Mouse (Mus musculus) heart, adult 18-20 months (tissue): ENCODE measurements around the gene Stub1. TPM values are rescaled to one million over a fixed set of nuclear protein-coding genes. Genes with fewer than 3 reads are reported as not detected.

ENCODE experiments used
- DNase-seq, 2 experiments: peaks; one replicate each; pipeline ENCODE4 v3.0.0; 2021 to 2022; ENCODE audit warnings: mixed read lengths in 1 of 2
- total RNA-seq, 2 experiments: library from RNA; stranded (reverse); gene quantifications; 2 replicates each; pipeline ENCODE4 v1.2.3; 2021

Gene Stub1
- total RNA-seq, 2 experiments from 2014 or later: 113 to 128 TPM

DNA sequence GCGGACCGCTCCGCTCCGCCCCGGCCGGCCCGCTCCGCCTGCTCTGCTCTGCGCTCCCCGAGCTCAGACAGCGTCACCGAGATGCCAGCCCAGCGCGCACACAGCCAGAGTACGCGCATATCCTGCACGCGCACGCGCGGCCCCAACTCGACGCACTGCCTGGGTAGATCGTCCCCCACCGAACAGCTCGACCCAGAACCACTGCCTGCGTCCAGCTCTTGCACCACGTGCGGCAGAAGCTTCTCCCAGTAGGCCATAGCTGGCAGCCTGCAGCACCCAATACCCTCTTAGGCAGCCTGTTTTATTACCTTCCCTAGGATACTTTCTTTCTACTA is 3.8 kb upstream of the Stub1 start, which contains the start of gene Rhbdl1:
Rhbdl1 (minus strand) TSS at position 220 of the 335 bp plus-strand sequence.
- DNase-seq: peak; percentile 78 to 82

DNA sequence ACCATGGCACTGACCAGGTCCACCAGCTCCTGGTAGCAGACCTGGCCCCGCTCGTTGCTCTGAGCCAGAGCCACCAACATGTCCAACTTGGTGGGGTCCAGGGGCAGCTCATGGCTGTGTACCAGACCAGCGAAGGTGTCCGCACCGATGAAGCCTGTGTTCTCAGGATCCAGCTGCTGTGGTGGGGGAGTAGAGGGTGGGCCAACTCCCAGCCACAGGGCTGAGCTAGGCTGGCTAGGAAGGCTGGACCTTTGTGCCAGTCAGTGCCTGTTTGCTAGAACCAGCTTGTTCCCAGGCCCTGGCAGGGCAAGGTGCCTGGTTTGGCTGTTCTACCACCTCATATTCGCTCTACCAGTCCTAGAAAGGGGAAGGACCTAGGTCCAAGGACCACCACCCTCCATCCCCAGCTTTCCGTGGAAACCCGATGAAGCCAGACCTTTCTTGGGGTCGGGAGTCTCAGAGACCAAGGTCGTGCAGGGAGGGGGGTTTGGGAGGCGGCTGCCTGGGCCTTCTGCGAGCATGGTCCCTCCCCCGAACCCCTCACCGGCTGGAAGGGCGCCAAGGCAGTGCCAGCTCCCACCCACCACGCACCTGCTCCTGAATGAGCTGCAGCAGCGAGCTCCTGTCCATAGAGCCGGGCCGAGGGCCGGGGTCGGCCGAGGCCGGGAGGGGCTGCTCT is 3.3 kb upstream of the Stub1 start:
- DNase-seq: peak; percentile 47

DNA sequence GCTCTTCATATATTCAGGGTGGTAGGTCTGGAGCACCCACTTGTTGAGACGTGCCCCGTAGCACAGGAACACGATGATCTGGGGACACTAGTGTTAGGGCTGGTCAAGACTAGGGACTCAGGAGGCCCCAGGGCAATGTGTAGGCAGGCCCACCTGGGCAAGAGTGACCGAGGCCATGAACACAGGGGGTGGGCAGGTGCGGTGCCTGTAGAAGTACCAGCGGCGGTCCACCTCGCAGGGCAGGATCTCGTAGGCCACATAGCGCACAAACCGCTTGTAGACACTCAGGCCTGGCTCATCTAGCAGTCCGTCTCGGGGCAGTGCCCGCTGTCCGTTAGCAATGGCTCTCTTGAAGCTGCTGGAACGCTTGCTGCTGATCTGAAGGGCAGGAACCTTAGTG is 2.6 kb upstream of the Stub1 start:
- DNase-seq: no peak

DNA sequence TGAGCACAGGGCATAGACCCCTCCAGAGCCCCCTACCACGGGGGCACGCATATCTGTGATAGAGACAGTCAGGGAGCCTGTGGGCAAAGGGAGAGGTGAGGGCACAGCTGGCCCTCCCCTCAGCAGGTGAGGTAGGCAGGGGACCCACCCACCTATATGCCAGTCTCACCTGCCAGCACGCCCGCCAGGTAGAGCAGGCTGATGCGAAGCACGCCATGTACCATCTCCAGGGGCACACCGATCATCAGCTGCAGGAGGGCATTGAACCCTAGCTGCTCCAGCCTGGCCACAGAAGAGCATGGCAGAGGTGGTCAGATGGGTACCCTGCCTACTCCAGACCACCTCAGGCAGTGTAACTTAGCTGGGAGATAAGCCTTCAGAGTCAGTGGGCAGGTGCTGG is 2.1 kb upstream of the Stub1 start:
- DNase-seq: no peak

DNA sequence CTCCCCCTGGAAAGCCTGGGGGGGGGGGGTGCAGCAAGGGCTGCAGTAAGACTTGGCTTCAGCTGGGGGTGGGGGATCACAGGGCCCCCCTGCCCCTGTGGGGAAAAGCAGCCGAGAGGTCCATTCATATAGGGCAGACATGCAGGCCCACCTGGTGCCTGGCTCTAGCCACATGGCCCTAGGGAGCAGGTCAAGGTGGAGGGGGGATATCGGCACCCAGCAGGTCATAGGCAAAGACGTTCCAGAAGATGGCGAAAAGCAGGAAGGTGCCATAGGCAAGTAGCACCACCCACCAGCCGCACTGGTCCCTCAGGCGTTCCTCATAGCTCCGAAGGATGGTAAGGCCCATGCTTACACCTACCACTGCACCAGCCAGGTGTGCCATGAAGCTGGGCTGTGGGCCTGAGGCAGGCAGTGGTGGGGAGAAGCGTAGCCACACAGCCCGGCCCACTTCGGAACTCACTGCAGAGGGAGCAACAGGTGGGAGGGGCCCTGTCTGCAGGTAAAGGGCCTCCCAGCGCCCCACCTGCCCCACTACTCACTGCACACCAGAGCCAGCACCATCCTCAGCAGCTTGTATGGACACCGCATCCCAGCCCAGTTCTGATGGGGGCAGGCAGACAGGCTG is 1.5 kb upstream of the Stub1 start:
- DNase-seq: no peak

DNA sequence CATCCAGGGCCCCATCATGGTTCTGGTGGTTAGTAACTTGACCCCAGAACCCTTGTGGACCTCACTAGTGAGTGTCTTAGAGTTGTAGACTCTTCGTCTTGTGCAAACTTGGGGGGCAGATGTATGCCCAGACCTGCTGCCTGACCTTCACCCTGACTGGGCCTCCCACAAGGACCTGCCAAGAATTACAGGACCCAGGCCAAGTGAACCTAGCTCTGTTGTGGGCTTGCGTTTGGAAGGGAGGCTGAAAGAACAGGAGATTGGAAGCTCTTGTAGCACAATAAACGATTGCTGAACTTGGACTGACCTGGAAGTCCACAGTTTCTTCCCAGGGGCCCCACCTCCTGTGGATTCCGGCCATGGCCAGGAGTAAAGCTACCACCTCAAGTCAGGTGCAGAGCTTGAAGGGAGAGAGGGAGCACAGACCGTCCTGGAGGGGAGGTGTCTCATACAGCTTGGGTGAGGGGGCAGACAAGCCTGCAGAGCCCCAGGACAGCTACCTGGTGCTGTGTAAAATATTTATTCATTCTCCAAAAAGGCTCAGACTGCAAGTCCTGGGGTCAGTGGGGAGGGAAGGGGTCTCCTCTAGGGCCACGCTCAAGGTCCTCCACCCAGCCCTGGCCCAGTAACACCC is 874 bp upstream of the Stub1 start:
- DNase-seq: peak; percentile 47 to 59

DNA sequence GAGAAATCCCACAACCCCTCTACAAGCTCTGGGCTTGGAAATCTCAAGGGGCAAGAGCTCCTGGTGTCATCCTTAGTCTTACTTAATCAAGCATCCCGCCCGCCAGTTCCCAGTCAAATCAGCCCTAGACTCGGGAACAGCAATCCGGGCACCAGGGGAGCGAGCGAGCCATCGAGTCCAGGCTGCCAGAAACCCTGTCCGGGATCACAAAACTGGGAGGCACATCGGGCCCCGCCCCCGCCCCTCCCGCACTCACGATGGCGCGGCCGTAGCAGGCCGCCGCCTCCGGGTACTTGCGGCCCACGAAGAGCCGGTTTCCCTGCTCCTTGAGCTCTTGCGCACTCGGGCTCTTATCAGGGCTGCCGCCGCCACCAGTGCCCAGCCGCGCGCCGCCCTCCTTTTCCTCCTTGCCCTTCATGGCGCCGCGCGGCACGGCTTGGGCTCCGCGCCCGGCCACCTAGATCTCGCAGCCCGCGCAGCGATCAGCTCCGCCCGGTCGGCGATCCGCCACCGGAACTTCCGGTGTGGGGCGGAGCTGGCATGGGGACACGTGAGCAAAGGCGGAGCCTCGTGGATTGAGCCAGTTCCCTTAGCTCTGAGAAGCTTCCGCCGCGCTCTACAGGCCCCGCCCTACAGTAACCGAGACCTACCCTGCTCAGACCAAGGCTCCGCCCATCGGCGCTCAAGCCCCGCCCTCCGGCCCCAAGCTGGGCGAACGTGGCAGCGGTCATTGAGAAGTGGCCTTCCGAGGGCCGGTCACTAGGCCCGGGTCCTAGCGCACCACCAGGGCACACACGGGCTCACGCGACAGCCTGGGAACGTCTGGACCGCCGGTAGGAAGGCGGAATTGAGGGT is 541 bp downstream of the Stub1 start:
- DNase-seq: peak; percentile 100

DNA sequence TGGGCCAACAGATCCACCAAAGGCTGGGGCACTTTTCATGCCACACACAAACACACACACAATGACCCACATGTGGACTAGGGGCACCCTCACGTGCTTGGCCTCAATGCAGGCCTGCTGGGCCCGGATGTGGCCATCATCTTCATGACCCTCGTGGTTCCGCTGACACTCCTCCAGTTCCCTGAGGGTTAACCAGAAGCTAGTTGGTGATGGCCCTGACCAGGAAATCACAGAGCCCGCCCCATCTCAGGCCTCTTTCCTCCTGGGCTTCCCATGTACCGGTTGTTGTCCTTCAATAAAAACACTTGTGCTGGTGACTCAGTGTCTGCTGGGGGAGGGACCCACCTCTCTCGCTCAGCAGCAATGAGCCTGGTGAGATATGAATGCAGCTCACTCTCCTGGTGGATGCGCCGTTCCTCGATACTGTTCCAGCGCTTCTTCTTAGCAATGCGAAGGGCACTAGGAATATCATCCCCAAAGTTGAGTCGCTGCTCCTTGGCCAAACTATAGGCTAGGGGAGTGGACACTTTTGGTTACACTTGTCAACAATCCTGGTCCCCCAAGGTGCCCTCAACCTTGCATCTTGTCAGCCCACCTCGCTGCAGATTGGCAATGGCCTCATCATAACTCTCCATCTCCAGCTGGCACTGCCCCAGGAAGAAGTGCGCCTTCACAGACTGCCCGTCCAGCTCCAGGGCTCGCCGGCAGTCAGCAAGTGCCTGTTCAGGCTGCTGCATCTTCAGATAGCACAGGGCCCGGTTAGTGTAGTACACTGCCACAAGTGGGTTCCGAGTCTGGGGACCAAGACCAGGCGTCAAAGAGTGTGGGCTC is 1.5 kb downstream of the Stub1 start:
- peak; percentile 41 to 51 for DNase-seq

DNA sequence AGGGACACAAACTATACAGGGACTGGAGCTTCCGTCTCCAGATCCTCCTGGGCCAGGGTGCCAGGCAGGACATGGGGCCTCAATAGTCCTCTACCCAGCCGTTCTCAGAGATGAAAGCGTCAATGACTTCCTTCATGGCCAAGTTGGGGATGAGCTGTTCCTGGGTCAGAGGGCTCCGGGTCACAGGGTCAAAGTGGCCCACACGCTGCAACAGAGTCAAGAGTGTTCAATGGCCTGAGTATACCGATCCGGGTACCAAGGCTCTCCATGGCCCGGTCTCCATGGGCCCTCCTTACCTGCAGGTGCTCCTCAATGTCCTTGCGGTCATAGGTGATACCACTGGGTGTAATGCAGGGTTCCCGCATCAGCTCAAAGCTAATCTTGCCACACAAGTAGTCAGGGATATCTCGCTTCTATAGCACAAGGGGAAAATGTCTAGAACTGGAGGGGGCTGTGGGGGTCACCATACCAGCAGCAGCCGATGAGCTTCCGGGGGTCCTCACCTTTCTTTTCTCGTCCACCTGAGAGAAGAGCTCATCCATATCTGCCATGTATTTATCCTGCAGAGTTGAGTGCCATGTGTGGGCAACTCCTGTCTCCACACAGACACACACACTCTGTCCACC is 2.3 kb downstream of the Stub1 start:
- no peak for DNase-seq

DNA sequence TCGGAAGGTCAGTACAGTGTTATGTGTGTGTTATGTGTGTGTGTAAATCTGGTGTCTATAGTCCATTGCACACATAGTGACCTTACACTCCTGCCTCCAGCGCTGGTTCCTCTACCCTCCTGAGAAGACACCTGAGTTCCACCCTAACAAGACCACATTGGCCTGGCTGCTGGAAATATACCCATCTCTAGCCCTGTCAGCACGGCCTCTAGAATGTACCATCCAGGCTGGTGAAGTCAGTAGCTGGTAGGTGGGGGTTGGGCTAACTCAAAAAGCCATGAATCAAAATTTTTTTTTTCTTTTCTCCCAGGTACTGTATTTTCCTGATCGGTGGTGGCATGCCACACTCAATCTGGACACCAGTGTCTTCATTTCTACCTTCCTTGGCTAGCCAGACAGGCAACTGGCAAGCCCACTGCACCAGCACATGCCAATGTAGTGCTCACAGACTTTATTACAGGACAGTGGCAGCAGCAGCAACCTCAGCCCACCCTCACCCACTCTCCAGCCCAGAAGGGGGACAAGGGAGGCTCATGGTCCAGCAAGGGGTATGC is 2.9 kb downstream of the Stub1 start:
- DNase-seq: no peak

DNA sequence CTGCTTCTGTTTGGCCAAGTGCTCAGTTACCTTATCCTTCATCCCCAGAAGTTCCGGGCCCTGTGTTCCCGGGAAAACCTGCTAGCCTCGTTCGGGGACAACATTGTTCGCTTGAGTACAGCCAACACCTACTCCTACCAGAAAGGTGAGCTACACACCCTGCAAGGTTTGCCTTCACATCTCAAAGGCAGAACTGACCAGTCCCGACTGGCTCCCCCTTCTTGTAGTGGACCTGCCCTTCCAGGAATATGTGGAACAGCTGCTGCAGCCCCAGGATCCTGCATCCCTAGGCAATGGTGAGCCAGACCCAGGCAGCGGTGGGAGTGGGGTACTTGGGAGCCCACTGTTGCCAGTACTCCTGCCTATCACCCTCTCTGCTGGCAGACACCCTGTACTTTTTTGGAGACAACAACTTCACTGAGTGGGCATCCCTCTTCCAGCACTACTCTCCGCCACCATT is 3.6 kb downstream of the Stub1 start:
- no peak for DNase-seq

DNA sequence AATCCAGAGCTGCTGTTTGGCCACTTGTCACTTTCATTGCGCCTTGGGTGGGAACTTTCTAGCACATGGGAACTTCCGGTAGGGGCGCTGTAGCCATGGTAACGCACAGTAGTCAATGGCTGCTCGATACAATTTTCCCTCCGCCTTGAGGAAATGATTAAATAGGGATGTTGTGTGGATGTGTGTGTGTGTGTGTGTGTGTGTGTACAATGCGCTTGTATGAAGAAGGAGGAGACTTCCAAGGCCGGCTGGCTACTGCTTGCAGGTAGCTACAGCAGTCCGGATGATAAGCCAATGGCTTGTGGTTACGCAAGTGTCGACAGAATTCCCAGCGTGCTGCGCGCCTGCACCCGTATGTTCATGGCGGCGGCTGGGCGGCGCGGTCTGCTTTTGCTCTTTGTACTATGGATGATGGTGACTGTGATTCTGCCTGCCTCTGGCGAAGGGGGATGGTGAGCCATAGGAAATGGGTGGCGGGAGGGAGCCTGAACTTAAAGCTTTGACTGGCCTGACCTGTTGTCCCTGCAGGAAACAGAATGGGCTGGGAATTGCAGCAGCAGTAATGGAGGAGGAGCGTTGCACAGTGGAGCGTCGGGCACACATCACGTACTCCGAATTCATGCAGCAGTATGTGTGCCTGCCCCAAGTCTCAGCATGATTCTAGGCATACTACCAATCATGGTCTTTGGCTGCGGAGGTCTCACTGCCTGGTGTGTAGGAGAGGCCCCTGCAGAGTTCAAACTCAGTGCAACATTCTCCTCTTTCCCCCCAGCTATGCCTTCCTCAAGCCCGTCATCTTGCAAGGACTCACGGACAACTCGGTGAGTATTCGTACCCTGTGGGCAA is 4.3 kb downstream of the Stub1 start, which contains the start of gene Jmjd8:
Jmjd8 (plus strand) TSS at position 156 of the 846 bp plus-strand sequence.
- DNase-seq: peak; percentile 85 to 87

DNA sequence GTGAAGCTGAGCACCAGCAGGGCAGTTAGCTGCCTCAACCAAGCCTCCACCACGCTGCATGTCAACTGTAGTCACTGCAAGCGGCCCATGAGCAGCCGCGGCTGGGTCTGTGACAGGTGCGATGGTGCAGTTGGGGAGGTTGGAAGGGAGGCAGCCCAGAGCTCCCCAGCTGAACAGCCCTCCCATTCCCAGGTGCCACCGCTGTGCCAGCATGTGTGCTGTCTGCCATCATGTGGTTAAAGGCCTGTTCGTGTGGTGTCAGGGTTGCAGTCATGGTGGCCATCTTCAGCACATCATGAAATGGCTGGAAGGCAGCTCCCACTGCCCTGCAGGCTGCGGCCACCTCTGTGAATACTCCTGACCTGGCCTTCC is 5.0 kb downstream of the Stub1 start:
- no peak for DNase-seq

DNA sequence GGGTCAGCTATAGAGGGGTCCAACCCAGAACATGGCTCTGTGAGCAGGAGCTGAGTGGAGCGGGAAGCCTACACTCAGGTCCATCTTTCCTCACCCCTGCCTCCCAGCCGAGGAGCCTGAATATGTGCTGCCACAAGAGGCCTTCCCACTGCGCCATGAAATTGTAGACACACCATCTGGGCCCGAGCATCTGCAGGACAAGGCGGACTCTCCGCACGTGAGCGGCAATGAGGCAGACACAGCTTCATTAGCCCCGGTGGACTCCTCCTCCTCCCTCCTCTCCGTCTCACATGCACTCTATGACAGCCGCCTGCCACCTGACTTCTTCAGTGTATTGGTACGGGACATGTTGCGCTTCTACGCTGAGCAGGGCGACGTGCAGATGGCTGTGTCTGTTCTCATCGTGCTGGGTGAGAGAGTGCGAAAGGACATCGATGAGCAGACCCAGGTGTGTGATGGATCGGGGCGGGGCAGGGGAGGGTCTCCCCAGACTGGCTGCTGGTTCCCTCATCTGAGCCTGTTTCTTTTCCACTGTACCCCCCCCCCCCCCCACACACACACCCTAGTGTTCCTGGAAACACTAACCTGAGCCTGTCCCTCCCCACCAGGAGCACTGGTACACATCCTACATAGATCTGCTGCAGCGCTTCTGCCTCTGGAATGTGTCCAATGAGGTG is 5.5 kb downstream of the Stub1 start:
- no peak for DNase-seq

DNA sequence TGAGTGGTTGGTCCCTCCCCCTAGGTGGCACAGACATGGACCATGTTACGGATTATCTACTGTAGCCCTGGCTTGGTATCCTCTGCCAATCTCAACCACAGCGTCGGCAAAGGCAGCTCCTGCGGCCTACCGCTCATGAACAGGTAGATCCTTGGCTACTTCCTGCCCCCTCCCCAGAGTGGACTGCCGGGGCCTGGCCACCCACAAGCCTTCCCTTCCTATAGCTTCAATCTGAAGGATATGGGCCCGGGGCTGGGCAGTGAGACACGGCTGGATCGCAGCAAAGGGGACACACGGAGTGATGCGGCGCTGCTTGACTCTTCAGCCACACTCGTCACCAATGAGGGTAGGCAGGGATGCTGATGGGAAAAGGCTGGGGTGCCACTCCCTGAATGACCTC is 6.2 kb downstream of the Stub1 start:
- DNase-seq: no peak

DNA sequence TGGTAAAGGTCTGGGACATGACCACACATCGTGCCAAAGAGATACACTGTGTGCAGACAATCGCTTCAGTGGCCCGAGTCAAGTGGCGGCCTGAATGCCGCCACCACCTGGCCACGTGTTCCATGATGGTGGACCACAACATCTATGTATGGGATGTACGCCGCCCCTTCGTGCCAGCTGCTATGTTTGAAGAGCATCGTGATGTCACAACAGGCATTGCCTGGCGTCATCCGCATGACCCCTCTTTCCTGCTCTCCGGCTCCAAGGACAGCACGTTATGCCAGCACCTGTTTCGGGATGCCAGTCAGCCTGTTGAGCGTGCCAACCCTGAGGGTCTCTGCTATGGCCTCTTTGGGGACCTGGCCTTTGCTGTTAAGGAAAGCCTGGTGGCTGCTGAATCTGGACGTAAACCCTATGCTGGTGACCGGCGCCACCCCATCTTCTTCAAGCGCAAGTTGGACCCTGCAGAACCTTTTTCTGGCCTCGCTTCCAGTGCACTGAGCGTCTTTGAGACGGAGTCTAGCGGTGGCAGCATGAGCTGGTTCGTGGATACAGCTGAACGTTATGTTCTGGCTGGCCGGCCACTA is 7.1 kb downstream of the Stub1 start:
- DNase-seq: no peak

DNA sequence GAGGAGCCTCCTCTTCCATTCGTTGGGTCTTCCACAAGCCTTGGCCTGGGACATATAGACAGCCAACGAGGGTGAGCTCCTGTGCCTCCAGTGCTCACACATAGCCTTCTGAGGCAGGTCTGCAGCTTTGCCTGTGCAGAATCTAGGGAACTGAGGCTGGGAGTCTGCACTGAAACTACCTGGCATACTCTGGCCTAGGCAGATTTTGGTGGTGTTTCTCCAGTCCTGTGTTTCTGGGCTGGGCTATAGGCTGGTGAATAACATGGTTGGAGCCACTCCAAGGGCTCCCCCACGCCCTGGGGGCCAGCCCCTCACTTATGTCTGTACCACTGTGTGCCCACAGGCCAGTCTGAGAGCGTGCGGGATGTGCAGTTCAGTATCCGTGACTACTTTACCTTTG is 7.9 kb downstream of the Stub1 start:
- no peak for DNase-seq

DNA sequence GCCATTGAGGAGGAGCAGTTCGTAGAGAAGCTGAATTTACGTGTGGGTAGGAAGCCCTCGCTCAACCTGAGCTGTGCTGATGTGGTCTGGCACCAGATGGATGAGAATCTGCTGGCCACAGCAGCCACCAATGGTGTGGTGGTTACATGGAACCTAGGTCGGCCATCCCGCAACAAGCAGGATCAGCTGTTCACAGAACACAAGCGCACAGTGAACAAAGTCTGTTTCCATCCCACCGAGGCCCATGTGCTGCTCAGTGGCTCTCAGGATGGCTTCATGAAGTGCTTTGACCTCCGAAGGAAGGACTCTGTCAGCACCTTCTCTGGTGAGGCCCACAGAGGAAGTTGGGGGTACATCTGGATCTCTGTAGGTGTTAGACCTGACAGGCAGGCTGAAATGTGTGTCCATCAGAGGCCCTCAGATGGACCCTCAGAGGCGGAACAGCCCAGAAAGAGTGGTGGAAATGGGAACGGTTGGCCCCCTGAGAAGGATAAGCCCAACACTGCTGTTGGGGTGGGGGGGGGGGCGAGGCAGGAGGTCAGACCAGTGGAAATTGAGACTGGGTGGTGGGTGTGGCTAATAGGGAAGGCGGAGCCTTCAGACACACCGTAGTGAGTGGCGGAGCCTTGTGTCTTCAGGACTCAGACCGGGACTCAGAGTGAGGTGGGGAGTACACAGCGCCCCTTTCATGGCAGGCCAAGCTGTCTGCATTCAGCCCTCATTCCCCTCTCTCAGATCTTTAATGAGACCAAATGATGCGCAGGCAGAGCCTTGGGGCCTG is 8.7 kb downstream of the Stub1 start:
- DNase-seq: no peak
